Mouse (Mus musculus) MEL (cell line): ENCODE data around the gene Wdsub1. TPM values are rescaled to one million over a fixed set of nuclear protein-coding genes. Genes with fewer than 3 reads are reported as not detected.

Experiments used
- DNase-seq: peaks from one replicate; pipeline ENCODE4 v3.0.0; 2011; ENCODE audit warnings: low read depth, low spot score
- H3K27ac ChIP-seq: 2 replicates; pipeline ENCODE4 v1.5.1; 2012; ENCODE audit warnings: low read depth, mild to moderate bottlenecking, control low read depth, low read length, moderate library complexity; ENCODE audit not compliant: control insufficient read depth
- H3K27me3 ChIP-seq, 2 experiments: fragments of 150-350 bp in 1 of 2; sonication (generic) in 1 of 2; 2 replicates each; pipeline ENCODE4 v1.6.1; 2012; ENCODE audit warnings: low read length in 2 of 2, mild to moderate bottlenecking in 2 of 2, improper control_type of control experiment in 1 of 2, moderate library complexity in 1 of 2; ENCODE audit not compliant: insufficient read depth in 2 of 2, control insufficient read depth in 1 of 2
- H3K36me3 ChIP-seq, 2 experiments: 2 replicates each; pipeline ENCODE4 v1.6.1; 2012 to 2014; ENCODE audit warnings: low read length in 2 of 2, improper control_type of control experiment in 1 of 2, inconsistent platforms in 1 of 2, mild to moderate bottlenecking in 1 of 2; ENCODE audit not compliant: insufficient read depth in 2 of 2, control insufficient read depth in 1 of 2
- H3K4me1 ChIP-seq, 2 experiments: fragments of 150-350 bp in 1 of 2; sonication (generic) in 1 of 2; 2 replicates each; pipeline ENCODE4 v1.6.1; 2012; ENCODE audit warnings: low read length in 2 of 2, improper control_type of control experiment in 1 of 2, mild to moderate bottlenecking in 1 of 2; ENCODE audit not compliant: insufficient read depth in 2 of 2, control insufficient read depth in 1 of 2
- H3K4me3 ChIP-seq, 2 experiments: fragments of 150-350 bp in 1 of 2; sonication (generic) in 1 of 2; 2 replicates each; pipeline ENCODE4 v1.5.1; 2012; ENCODE audit warnings: low read depth in 2 of 2, low read length in 2 of 2, mild to moderate bottlenecking in 2 of 2, moderate library complexity in 2 of 2, control low read depth in 1 of 2, improper control_type of control experiment in 1 of 2; ENCODE audit not compliant: control insufficient read depth in 1 of 2, insufficient read depth in 1 of 2
- H3K79me2 ChIP-seq: 2 replicates; pipeline ENCODE4 v1.6.1; 2012; ENCODE audit warnings: mild to moderate bottlenecking, low read length, moderate library complexity; ENCODE audit not compliant: control insufficient read depth, poor library complexity, insufficient read depth
- H3K9ac ChIP-seq: 2 replicates; pipeline ENCODE4 v1.6.1; 2012; ENCODE audit warnings: low read depth, mild to moderate bottlenecking, control low read depth, low read length, moderate library complexity; ENCODE audit not compliant: control insufficient read depth, poor library complexity, severe bottlenecking
- H3K9me3 ChIP-seq: fragments of 150-350 bp; sonication (generic); replicated peaks from 2 replicates; pipeline ENCODE4 v1.6.1; 2012; ENCODE audit warnings: mild to moderate bottlenecking, low read length, improper control_type of control experiment, moderate library complexity; ENCODE audit not compliant: insufficient read depth
- BHLHE40 ChIP-seq: IDR thresholded peaks from 2 replicates; pipeline ENCODE4 v1.6.1; 2012; ENCODE audit warnings: low read depth, mild to moderate bottlenecking, inconsistent platforms, low read length, improper control_type of control experiment, borderline replicate concordance
- CHD2 ChIP-seq: IDR thresholded peaks from 2 replicates; pipeline ENCODE4 v1.6.1; 2011; ENCODE audit warnings: low read length, improper control_type of control experiment
- CTCF ChIP-seq, 3 experiments: IDR thresholded peaks in 2 of 3; conservative IDR thresholded peaks in 1 of 3; 2 replicates each; pipeline ENCODE4 v1.5.1; 2011 to 2012; ENCODE audit warnings: low read length in 3 of 3, low read depth in 2 of 3, mild to moderate bottlenecking in 2 of 3, improper control_type of control experiment in 1 of 3, inconsistent platforms in 1 of 3, mixed read lengths in 1 of 3, moderate library complexity in 1 of 3; ENCODE audit not compliant: control insufficient read depth in 1 of 3, insufficient read depth in 1 of 3, poor library complexity in 1 of 3, severe bottlenecking in 1 of 3
- ELF1 ChIP-seq: IDR thresholded peaks from 2 replicates; pipeline ENCODE4 v1.6.1; 2014; ENCODE audit warnings: low read depth, mild to moderate bottlenecking, inconsistent platforms, low read length, improper control_type of control experiment, moderate library complexity
- EP300 ChIP-seq, 2 experiments: IDR thresholded peaks; 2 replicates each; pipeline ENCODE4 v1.6.1; 2011; ENCODE audit warnings: improper control_type of control experiment in 2 of 2, low read length in 2 of 2, low read depth in 1 of 2, mild to moderate bottlenecking in 1 of 2
- ETS1 ChIP-seq: IDR thresholded peaks from 2 replicates; pipeline ENCODE4 v1.6.1; 2012; ENCODE audit warnings: low read depth, mild to moderate bottlenecking, inconsistent platforms, low read length, improper control_type of control experiment, moderate library complexity
- GABPA ChIP-seq: IDR thresholded peaks from 2 replicates; pipeline ENCODE4 v1.6.1; 2012; ENCODE audit warnings: low read depth, mild to moderate bottlenecking, inconsistent platforms, low read length, improper control_type of control experiment, moderate library complexity
- GATA1 ChIP-seq: IDR thresholded peaks from 2 replicates; pipeline ENCODE4 v1.6.1; 2011; ENCODE audit warnings: low read depth, low read length, improper control_type of control experiment
- HCFC1 ChIP-seq: IDR thresholded peaks from 2 replicates; pipeline ENCODE4 v1.6.1; 2012; ENCODE audit warnings: low read depth, mild to moderate bottlenecking, inconsistent platforms, low read length, improper control_type of control experiment, moderate library complexity
- JUND ChIP-seq: IDR thresholded peaks from 2 replicates; pipeline ENCODE4 v1.6.1; 2011; ENCODE audit warnings: low read depth, mild to moderate bottlenecking, improper control_type of control experiment, low read length
- KAT2A ChIP-seq: conservative IDR thresholded peaks from 2 replicates; pipeline ENCODE4 v1.6.1; 2012; ENCODE audit warnings: low read depth, low read length, improper control_type of control experiment, inconsistent platforms
- MAFK ChIP-seq: IDR thresholded peaks from 2 replicates; pipeline ENCODE4 v1.6.1; 2011; ENCODE audit warnings: low read depth, mild to moderate bottlenecking, low read length, improper control_type of control experiment, borderline replicate concordance
- MAX ChIP-seq: IDR thresholded peaks from 2 replicates; pipeline ENCODE4 v1.6.1; 2011; ENCODE audit warnings: low read length, improper control_type of control experiment
- MYB ChIP-seq: IDR thresholded peaks from 2 replicates; pipeline ENCODE4 v1.6.1; 2011; ENCODE audit warnings: mild to moderate bottlenecking, low read depth, low read length, improper control_type of control experiment
- MYC ChIP-seq: IDR thresholded peaks from 2 replicates; pipeline ENCODE4 v1.6.1; 2011; ENCODE audit warnings: low read depth, mild to moderate bottlenecking, low read length, improper control_type of control experiment, moderate library complexity
- POLR2A ChIP-seq, 2 experiments: IDR thresholded peaks; 2 replicates each; pipeline ENCODE4 v1.6.1; 2011 to 2012; ENCODE audit warnings: low read length in 2 of 2, mild to moderate bottlenecking in 2 of 2, control low read depth in 1 of 2, improper control_type of control experiment in 1 of 2, low read depth in 1 of 2, moderate library complexity in 1 of 2; ENCODE audit not compliant: control insufficient read depth in 1 of 2, insufficient read depth in 1 of 2, poor library complexity in 1 of 2
- POLR2AphosphoS5 ChIP-seq: IDR thresholded peaks from 2 replicates; pipeline ENCODE4 v1.6.1; 2012; ENCODE audit warnings: low read depth, borderline replicate concordance, mild to moderate bottlenecking, inconsistent platforms, low read length, moderate library complexity, mixed read lengths
- RAD21 ChIP-seq: IDR thresholded peaks from 2 replicates; pipeline ENCODE4 v1.6.1; 2011; ENCODE audit warnings: mild to moderate bottlenecking, low read depth, low read length, improper control_type of control experiment
- RCOR1 ChIP-seq: IDR thresholded peaks from 2 replicates; pipeline ENCODE4 v1.6.1; 2012; ENCODE audit warnings: low read depth, mild to moderate bottlenecking, inconsistent platforms, low read length, improper control_type of control experiment
- SIN3A ChIP-seq: IDR thresholded peaks from 2 replicates; pipeline ENCODE4 v1.6.1; 2012; ENCODE audit warnings: low read length, improper control_type of control experiment, inconsistent platforms
- SMC3 ChIP-seq: IDR thresholded peaks from 2 replicates; pipeline ENCODE4 v1.6.1; 2011; ENCODE audit warnings: low read depth, low read length, improper control_type of control experiment
- TAL1 ChIP-seq: IDR thresholded peaks from 2 replicates; pipeline ENCODE4 v1.6.1; 2012; ENCODE audit warnings: mild to moderate bottlenecking, inconsistent platforms, low read length, moderate library complexity, mixed read lengths
- TCF12 ChIP-seq: IDR thresholded peaks from 2 replicates; pipeline ENCODE4 v1.6.1; 2014; ENCODE audit warnings: low read depth, mild to moderate bottlenecking, inconsistent platforms, low read length, improper control_type of control experiment, moderate library complexity
- UBTF ChIP-seq: IDR thresholded peaks from 2 replicates; pipeline ENCODE4 v1.6.1; 2012; ENCODE audit warnings: low read depth, mild to moderate bottlenecking, inconsistent platforms, low read length, improper control_type of control experiment, moderate library complexity, borderline replicate concordance; ENCODE audit not compliant: insufficient read depth
- USF1 ChIP-seq: IDR thresholded peaks from 2 replicates; pipeline ENCODE4 v1.6.1; 2014; ENCODE audit warnings: low read depth, mild to moderate bottlenecking, inconsistent platforms, low read length, improper control_type of control experiment, moderate library complexity
- USF2 ChIP-seq, 2 experiments: IDR thresholded peaks; 2 replicates each; pipeline ENCODE4 v1.6.1; 2011 to 2012; ENCODE audit warnings: improper control_type of control experiment in 2 of 2, low read length in 2 of 2, borderline replicate concordance in 1 of 2, inconsistent platforms in 1 of 2, low read depth in 1 of 2, mild to moderate bottlenecking in 1 of 2; ENCODE audit not compliant: insufficient read depth in 1 of 2
- ZC3H11A ChIP-seq: IDR thresholded peaks from 2 replicates; pipeline ENCODE4 v1.6.1; 2012; ENCODE audit warnings: low read depth, mild to moderate bottlenecking, inconsistent platforms, low read length, improper control_type of control experiment
- ZKSCAN1 ChIP-seq: IDR thresholded peaks from 2 replicates; pipeline ENCODE4 v1.6.1; 2012; ENCODE audit warnings: low read depth, mild to moderate bottlenecking, inconsistent platforms, low read length, improper control_type of control experiment, moderate library complexity
- ZMIZ1 ChIP-seq: IDR thresholded peaks from 2 replicates; pipeline ENCODE4 v1.6.1; 2012; ENCODE audit warnings: low read depth, mild to moderate bottlenecking, inconsistent platforms, low read length, improper control_type of control experiment, moderate library complexity
- polyA plus RNA-seq, 2 experiments: library from polyadenylated mRNA; stranded (reverse) in 1 of 2; unstranded in 1 of 2; fragments of >175 nt in 1 of 2; fragments of >200 nt in 1 of 2; gene quantifications; 2 replicates each; pipeline versions ENCODE4 v1.2.1 to v1.2.4; 2012; ENCODE audit warnings: low replicate concordance in 2 of 2, low read depth in 1 of 2; ENCODE audit not compliant: insufficient read length in 2 of 2, insufficient read depth in 1 of 2, missing spikeins in 1 of 2
- total RNA-seq: library from RNA; depleted of rRNA; stranded (reverse); fragments of 300-350 nt; gene quantifications from 2 replicates; pipeline ENCODE4 v1.2.3, GENCODE M21; 2012

The Wdsub1 gene
- total and polyA plus RNA-seq, 3 experiments = 16.5 to 19.5 TPM; not detected in 1

GRCm38 (mm10) chr2:59878221-59878620 lies 4.2 kb downstream of the Wdsub1 start:
- Histone ChIP-seq H3K27me3 (no peaks in the 10 kb centered on the region), H3K4me1 (peaks cover 2 to 6% of the 10 kb centered on the region in 2 experiments; a peak in 1 of 4 replicates), H3K9me3 (no peaks in the 10 kb centered on the region), H3K36me3 (no peaks in the 10 kb centered on the region), H3K27ac (no peak overlapping the region), H3K4me3 (no peak overlapping the region), H3K79me2 (peaks cover 2% of the 10 kb centered on the region; the same call in 1 of the 2 replicates), H3K9ac (no peak overlapping the region)
- TF ChIP-seq POLR2AphosphoS5 = no peak
- TF ChIP-seq TAL1 = no peak
- TF ChIP-seq ZC3H11A = no peak
- no peak for TF ChIP-seq JUND
- TF ChIP-seq ZKSCAN1 = no peak
- no peak for TF ChIP-seq TCF12
- TF ChIP-seq CTCF (IDR thresholded peaks at IDR 0.05 in 2 of 3, conservative IDR thresholded peaks at IDR 0.05 in 1 of 3; ENCODE audit: control insufficient read depth in 1 of 3, insufficient read depth in 1 of 3, low read depth in 2 of 3, low read length in 3 of 3, poor library complexity in 1 of 3, severe bottlenecking in 1 of 3) = no peak
- TF ChIP-seq POLR2A (IDR thresholded peaks at IDR 0.05; ENCODE audit: control insufficient read depth in 1 of 2, insufficient read depth in 1 of 2, low read depth in 1 of 2, low read length in 2 of 2, poor library complexity in 1 of 2) = no peak
- TF ChIP-seq USF2 (IDR thresholded peaks at IDR 0.05; ENCODE audit: borderline replicate concordance in 1 of 2, insufficient read depth in 1 of 2, low read depth in 1 of 2, low read length in 2 of 2) = no peak
- no peak for TF ChIP-seq UBTF
- TF ChIP-seq RAD21 = no peak
- TF ChIP-seq MYC = no peak
- no peak for TF ChIP-seq ZMIZ1
- no peak for TF ChIP-seq SMC3
- no peak for TF ChIP-seq MYB
- TF ChIP-seq GATA1 = no peak
- TF ChIP-seq BHLHE40 = no peak
- TF ChIP-seq MAFK = no peak
- DNase-seq = no peak

GRCm38 (mm10) chr2:59877335-59877734 lies 5.1 kb downstream of the Wdsub1 start:
- Histone ChIP-seq H3K79me2 (peaks cover 2% of the 10 kb centered on the region; the same call in 1 of the 2 replicates), H3K4me1 (0 out of 4 replicates have a peak, but pooled peaks cover 2 to 4% of the 10 kb centered on the region in 2 experiments), H3K36me3 (no peaks in the 10 kb centered on the region), H3K27ac (no peak overlapping the region), H3K27me3 (no peaks in the 10 kb centered on the region), H3K9ac (no peak overlapping the region), H3K4me3 (no peak overlapping the region), H3K9me3 (no peaks in the 10 kb centered on the region)
- no peak for TF ChIP-seq KAT2A
- no peak for TF ChIP-seq MAX
- no peak for TF ChIP-seq USF1
- no peak for TF ChIP-seq MAFK
- TF ChIP-seq POLR2A (IDR thresholded peaks at IDR 0.05; ENCODE audit: control insufficient read depth in 1 of 2, insufficient read depth in 1 of 2, low read depth in 1 of 2, low read length in 2 of 2, poor library complexity in 1 of 2) = no peak
- no peak for TF ChIP-seq SIN3A
- TF ChIP-seq EP300 (IDR thresholded peaks at IDR 0.05; ENCODE audit: low read depth in 1 of 2, low read length in 2 of 2) = no peak
- TF ChIP-seq USF2 (IDR thresholded peaks at IDR 0.05; ENCODE audit: borderline replicate concordance in 1 of 2, insufficient read depth in 1 of 2, low read depth in 1 of 2, low read length in 2 of 2) = no peak
- no peak for TF ChIP-seq CHD2
- TF ChIP-seq ZC3H11A = no peak
- TF ChIP-seq BHLHE40 = no peak
- TF ChIP-seq HCFC1 = no peak
- no peak for TF ChIP-seq ELF1
- no peak for TF ChIP-seq GABPA
- TF ChIP-seq RCOR1 = no peak
- no peak for TF ChIP-seq ETS1
- DNase-seq = no peak
